Mouse (Mus musculus): Measurements from ENCODE around the gene Gls2. TPM values are rescaled to one million over a fixed set of nuclear protein-coding genes. Genes with fewer than 3 reads are reported as not detected.
A peak's percentile ranks its signal among the peaks of the same experiment; 100 is the strongest.

The Gls2 gene
- polyA plus RNA-seq, 1 experiment: 1.1 TPM

DNA sequence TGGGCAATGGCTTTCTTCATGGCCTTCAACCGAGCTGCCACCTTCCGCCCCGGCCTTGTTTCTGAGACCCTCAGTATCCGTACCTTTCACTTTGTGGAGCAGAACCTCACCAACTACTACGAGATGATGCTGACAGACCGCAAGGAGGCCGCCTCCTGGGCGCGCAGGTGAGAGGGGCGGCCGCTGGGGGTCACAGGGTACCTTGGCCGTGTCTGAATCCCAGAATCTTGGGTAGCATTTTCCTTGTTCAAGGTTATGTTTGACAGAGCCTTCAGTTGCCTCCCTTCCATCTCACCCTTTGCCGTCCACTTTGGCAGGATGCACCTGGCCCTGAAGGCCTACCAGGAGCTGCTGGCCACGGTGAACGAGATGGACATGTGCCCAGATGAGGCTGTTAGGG lies 49.9 kb downstream of the Gls2 start:
- Histone ChIP-seq H3K4me3 (no peak overlapping the region), H3K36me3 (ENCODE audit: control insufficient read depth, insufficient read depth) (peaks cover 6% of the 10 kb centered on the region), H3K27me3 (ENCODE audit: control insufficient read depth, insufficient read depth, insufficient read length) (no peaks in the 10 kb centered on the region), H3ac (ENCODE audit: control insufficient read depth, insufficient read length) (no peak overlapping the region), H3K79me2 (ENCODE audit: control insufficient read depth, insufficient read depth) (no peaks in the 10 kb centered on the region), H3K4me2 (ENCODE audit: low read depth) (no peak overlapping the region)
- no peak for TF ChIP-seq USF1 (IDR thresholded peaks at IDR 0.05; ENCODE audit: low read depth)

DNA sequence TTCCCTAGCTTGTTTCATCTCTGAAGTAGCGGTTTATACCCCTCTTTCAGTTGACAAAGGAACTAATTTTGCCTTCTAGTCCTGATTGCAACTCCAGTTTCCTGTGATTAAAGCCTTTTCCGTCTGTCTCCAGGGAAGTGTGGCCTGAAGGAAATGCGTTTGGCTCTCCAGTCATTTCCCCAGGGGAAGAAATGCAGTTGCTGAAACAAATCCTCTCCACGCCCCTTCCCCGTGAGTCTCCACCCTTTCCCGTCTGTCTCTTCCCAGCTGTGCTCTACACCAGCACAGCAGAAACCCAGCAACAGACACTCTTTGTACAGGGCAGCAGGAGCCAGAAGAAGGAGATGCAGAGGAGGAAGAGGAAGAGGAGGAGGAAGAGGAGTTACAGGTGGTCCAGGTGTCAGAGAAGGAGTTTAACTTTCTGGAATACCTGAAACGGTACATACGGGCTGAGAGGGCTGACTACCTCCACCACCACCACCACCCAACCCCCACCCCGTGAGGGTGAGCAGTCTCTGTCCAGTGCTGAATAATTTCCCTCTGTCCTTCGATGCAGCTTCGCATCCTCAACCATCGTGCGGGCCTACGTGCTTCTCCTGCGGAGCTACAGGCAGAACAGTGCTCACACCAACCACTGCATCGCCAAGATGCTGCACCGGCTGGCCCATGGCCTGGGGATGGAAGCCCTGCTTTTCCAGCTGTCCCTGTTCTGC lies 52.9 kb downstream of the Gls2 start:
- Histone ChIP-seq H3K4me2 (ENCODE audit: low read depth) (no peak overlapping the region), H3K36me3 (ENCODE audit: control insufficient read depth, insufficient read depth) (no peaks in the 10 kb centered on the region)

GRCm38 (mm10) chr10:128250565-128250964 lies 56.3 kb downstream of the Gls2 start:
- no peak overlapping the region for H3K4me3 ChIP-seq
- no peak overlapping the region for H3ac ChIP-seq (ENCODE audit: control insufficient read depth, insufficient read length)
- no peak for TF ChIP-seq REST (IDR thresholded peaks at IDR 0.05; ENCODE audit: insufficient read depth, insufficient read length)
- no peak overlapping the region for H3K4me2 ChIP-seq (ENCODE audit: low read depth)
- no peaks in the 10 kb centered on the region for H3K27me3 ChIP-seq (ENCODE audit: control insufficient read depth, insufficient read depth, insufficient read length)
- H3K79me2 ChIP-seq (ENCODE audit: control insufficient read depth, insufficient read depth): no peaks in the 10 kb centered on the region
- H3K36me3 ChIP-seq (ENCODE audit: control insufficient read depth, insufficient read depth): no peaks in the 10 kb centered on the region

More for the DNA sequence above, 52.9 kb downstream of the Gls2 start:
- Histone ChIP-seq H3K27me3 (ENCODE audit: control insufficient read depth, insufficient read depth, insufficient read length) (no peaks in the 10 kb centered on the region), H3ac (ENCODE audit: control insufficient read depth, insufficient read length) (no peak overlapping the region), H3K4me3 (no peak overlapping the region), H3K79me2 (ENCODE audit: control insufficient read depth, insufficient read depth) (no peaks in the 10 kb centered on the region)
- TF ChIP-seq TCF12 (IDR thresholded peaks at IDR 0.05; ENCODE audit: insufficient read depth, poor library complexity, severe bottlenecking) (no peak), REST (IDR thresholded peaks at IDR 0.05; ENCODE audit: insufficient read depth, insufficient read length) (peak; percentile 45)

DNA sequence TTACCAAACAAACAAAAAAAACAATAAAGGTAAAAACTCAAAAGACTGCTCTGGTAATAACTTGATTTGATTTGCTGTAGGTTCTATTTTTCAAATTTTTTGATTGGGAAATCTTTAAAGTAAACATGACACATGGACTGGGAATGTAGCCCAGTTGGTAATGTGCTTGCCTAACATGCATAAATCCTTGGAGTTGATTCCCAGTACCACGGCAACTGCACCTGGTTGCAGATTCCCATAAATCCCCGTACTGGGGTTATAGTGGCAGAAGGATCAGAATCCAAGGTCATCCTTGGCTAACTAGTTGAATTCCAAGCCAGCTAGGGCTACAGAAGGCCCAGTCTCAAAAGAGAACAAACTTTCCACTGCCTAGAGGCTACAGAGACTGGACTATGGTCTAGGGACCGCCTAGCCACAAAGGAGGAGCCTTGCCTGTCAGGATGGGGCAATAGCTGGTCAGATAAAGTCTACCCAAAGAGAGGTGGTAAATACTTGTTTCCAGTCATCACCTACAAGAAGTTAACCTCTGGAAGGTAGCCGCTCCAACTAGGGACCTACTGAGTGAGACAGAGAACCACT lies 59.5 kb downstream of the Gls2 start, which contains the start of gene Apon:
Gene Apon, plus strand, starts transcription at position 420 of the 579 bp plus-strand sequence.
- Histone ChIP-seq H3ac (ENCODE audit: control insufficient read depth, insufficient read length) (no peak within 1 kb of the TSS), H3K79me2 (ENCODE audit: control insufficient read depth, insufficient read depth) (no peaks in the 10 kb centered on the region), H3K4me2 (ENCODE audit: low read depth) (no peak within 1 kb of the TSS), H3K36me3 (ENCODE audit: control insufficient read depth, insufficient read depth) (no peaks in the 10 kb centered on the region), H3K4me3 (no peak within 1 kb of the TSS), H3K27me3 (ENCODE audit: control insufficient read depth, insufficient read depth, insufficient read length) (no peaks in the 10 kb centered on the region)
- TF ChIP-seq CEBPB (IDR thresholded peaks at IDR 0.05; ENCODE audit: insufficient read depth, poor library complexity, severe bottlenecking) (0 out of 2 replicates have a peak, but pooled peaks have one; percentile 31), USF1 (IDR thresholded peaks at IDR 0.05; ENCODE audit: low read depth) (no peak)

DNA sequence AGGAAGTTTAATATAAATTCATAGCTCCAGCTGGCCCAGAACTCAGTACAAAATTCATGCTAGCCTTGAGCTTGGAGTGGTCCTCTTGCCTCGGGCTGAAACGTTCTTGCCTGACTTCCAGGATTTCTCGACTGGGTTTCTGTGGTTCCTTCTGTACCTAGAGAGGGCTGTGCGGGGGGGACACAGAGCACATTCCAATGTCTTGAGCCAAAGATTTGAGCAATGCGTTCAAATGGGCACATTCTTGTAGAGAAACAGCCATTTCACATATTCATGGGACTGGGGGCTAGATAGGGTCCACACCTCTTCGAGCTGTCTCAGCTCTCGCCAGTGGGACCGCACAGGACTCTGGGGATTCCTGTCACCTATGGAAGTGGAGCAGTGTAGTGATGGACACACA lies 61.7 kb downstream of the Gls2 start:
- H3K27me3 ChIP-seq (ENCODE audit: control insufficient read depth, insufficient read depth, insufficient read length): no peaks in the 10 kb centered on the region

GRCm38 (mm10) chr10:128256328-128256727 lies 62.1 kb downstream of the Gls2 start:
- TF ChIP-seq MYOG (IDR thresholded peaks at IDR 0.05; ENCODE audit: control insufficient read depth in 1 of 3, insufficient read depth in 1 of 3, insufficient read length in 2 of 3, low read depth in 2 of 3) (no peak), CEBPB (IDR thresholded peaks at IDR 0.05; ENCODE audit: insufficient read depth, poor library complexity, severe bottlenecking) (no peak), TCF3 (IDR thresholded peaks at IDR 0.05; ENCODE audit: insufficient read length, low read depth) (no peak), MAX (IDR thresholded peaks at IDR 0.05; ENCODE audit: low read depth) (no peak)
- Histone ChIP-seq H3K4me3 (no peak overlapping the region), H3K79me2 (ENCODE audit: control insufficient read depth, insufficient read depth) (no peaks in the 10 kb centered on the region), H3ac (ENCODE audit: control insufficient read depth, insufficient read length) (no peak overlapping the region), H3K36me3 (ENCODE audit: control insufficient read depth, insufficient read depth) (no peaks in the 10 kb centered on the region), H3K4me2 (ENCODE audit: low read depth) (peak overlapping the region; percentile 56), H3K27me3 (ENCODE audit: control insufficient read depth, insufficient read depth, insufficient read length) (no peaks in the 10 kb centered on the region)

More for the DNA sequence above, 61.7 kb downstream of the Gls2 start:
- Histone ChIP-seq H3K4me2 (ENCODE audit: low read depth) (peak overlapping the region; percentile 56), H3K79me2 (ENCODE audit: control insufficient read depth, insufficient read depth) (no peaks in the 10 kb centered on the region), H3ac (ENCODE audit: control insufficient read depth, insufficient read length) (no peak overlapping the region), H3K36me3 (ENCODE audit: control insufficient read depth, insufficient read depth) (no peaks in the 10 kb centered on the region), H3K4me3 (no peak overlapping the region)
- TF ChIP-seq REST (IDR thresholded peaks at IDR 0.05; ENCODE audit: insufficient read depth, insufficient read length) (no peak), USF1 (IDR thresholded peaks at IDR 0.05; ENCODE audit: low read depth) (no peak), MAX (IDR thresholded peaks at IDR 0.05; ENCODE audit: low read depth) (no peak), TCF12 (IDR thresholded peaks at IDR 0.05; ENCODE audit: insufficient read depth, poor library complexity, severe bottlenecking) (no peak), E2F4 (IDR thresholded peaks at IDR 0.05; ENCODE audit: insufficient read depth) (no peak), CEBPB (IDR thresholded peaks at IDR 0.05; ENCODE audit: insufficient read depth, poor library complexity, severe bottlenecking) (no peak), TCF3 (IDR thresholded peaks at IDR 0.05; ENCODE audit: insufficient read length, low read depth) (no peak), SRF (IDR thresholded peaks at IDR 0.05; ENCODE audit: control insufficient read depth, insufficient read length, low read depth) (no peak), POLR2AphosphoS2 (IDR thresholded peaks at IDR 0.05; ENCODE audit: insufficient read length, low read depth) (no peak), MYOG (IDR thresholded peaks at IDR 0.05; ENCODE audit: control insufficient read depth in 1 of 3, insufficient read depth in 1 of 3, insufficient read length in 2 of 3, low read depth in 2 of 3) (no peak), MYOD1 (IDR thresholded peaks at IDR 0.05; ENCODE audit: control insufficient read depth in 1 of 3, insufficient read length in 2 of 3, low read depth in 2 of 3) (no peak)
